Mouse (Mus musculus): Measurements from ENCODE around the gene Olfr52. TPM values are rescaled to one million over a fixed set of nuclear protein-coding genes. Genes with fewer than 3 reads are reported as not detected.
"Not testable (repeated sequence)": the region's sequence is repeated elsewhere in the genome, so short reads cannot be mapped to it uniquely, and the experiment has no call there.

Gene Olfr52
- polyA plus RNA-seq (2014; fragmentation: Nextera tagmentation; extraction: Ambion mirVana) = not detected in 2 replicates

- ATAC-seq (ENCODE audit: insufficient read depth, low FRiP score, low TSS enrichment) (no peak), DNase-seq (ENCODE audit: low spot score) (no peak)
- no peak within 1 kb of the TSS for H3K4me2 ChIP-seq (ENCODE audit: low read depth)
- H3K9me3 ChIP-seq (ENCODE audit: control insufficient read depth, low read length) = no peaks in the 10 kb centered on the region
- no peaks in the 10 kb centered on the region for H3K36me3 ChIP-seq (ENCODE audit: control insufficient read depth, insufficient read depth, low read length)
- no peak within 1 kb of the TSS for H3K9ac ChIP-seq (ENCODE audit: low read length)
- no peaks in the 10 kb centered on the region for H3K4me1 ChIP-seq (ENCODE audit: control insufficient read depth, insufficient read depth, low read length)
- H3K27me3 ChIP-seq (ENCODE audit: control insufficient read depth, insufficient read depth, low read length) = no peaks in the 10 kb centered on the region
- no peak within 1 kb of the TSS for H3K4me3 ChIP-seq (ENCODE audit: low read depth, low read length)
- H3K27ac ChIP-seq (ENCODE audit: low read depth, low read length) = no peak within 1 kb of the TSS
Observed at GRCm38 (mm10) chr2:86185583-86185982, at the start of gene Olfr52. TSS of gene Olfr52 (minus strand) at chr2:86185683.

- H3K9me3 ChIP-seq (ENCODE audit: control insufficient read depth, low read length) = no peaks in the 10 kb centered on the region
- H3K27me3 ChIP-seq (ENCODE audit: control insufficient read depth, insufficient read depth, low read length) = no peaks in the 10 kb centered on the region
- 93% methylated on average over 1 of the region's 1 CpGs for WGBS
- no peak within 1 kb of the TSS for H3K27ac ChIP-seq (ENCODE audit: low read depth, low read length)
- H3K4me2 ChIP-seq (ENCODE audit: low read depth) = no peak within 1 kb of the TSS
- ATAC-seq (ENCODE audit: insufficient read depth, low FRiP score, low TSS enrichment) (no peak), DNase-seq (ENCODE audit: low spot score) (no peak)
- no peaks in the 10 kb centered on the region for H3K4me1 ChIP-seq (ENCODE audit: control insufficient read depth, insufficient read depth, low read length)
- H3K9ac ChIP-seq (ENCODE audit: low read length) = no peak within 1 kb of the TSS
- H3K36me3 ChIP-seq (ENCODE audit: control insufficient read depth, insufficient read depth, low read length) = no peaks in the 10 kb centered on the region
- no peak within 1 kb of the TSS for H3K4me3 ChIP-seq (ENCODE audit: low read depth, low read length)
Observed at GRCm38 (mm10) chr2:86231301-86231700, 45.8 kb upstream of the Olfr52 start, which contains the start of gene Olfr1047. TSS of gene Olfr1047 (minus strand) at chr2:86231401.

DNA sequence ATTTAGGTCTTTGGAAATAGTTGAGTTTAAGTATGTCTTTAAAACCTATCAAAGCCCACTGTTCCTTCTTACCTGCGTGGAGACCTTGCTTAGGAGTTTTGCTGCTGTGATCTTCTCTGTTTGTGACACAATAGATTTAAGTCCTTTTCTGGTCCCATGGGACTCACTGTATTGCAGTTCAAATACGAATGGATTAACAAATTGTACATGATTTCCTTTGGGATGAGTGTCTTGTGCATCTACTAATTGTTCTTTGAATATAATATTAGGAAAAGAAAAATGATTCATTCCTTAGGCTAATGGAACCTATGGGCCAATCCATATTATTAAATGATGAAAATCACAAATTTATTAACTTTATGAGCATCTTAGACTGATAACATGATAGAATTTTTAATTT lies 33.7 kb upstream of the Olfr52 start, which contains the start of gene Olfr1046:
Gene Olfr1046 (minus strand): TSS at position 101 of the 400 bp plus-strand sequence.
- WGBS = 76% methylated on average over 2 of the region's 2 CpGs
- no peak within 1 kb of the TSS for H3K4me3 ChIP-seq (ENCODE audit: low read depth, low read length)

GRCm38 (mm10) chr2:86202909-86203308 lies 17.4 kb upstream of the Olfr52 start, which contains the start of gene Olfr1045:
TSS of gene Olfr1045 (minus strand) at chr2:86203009.
- Histone ChIP-seq H3K9ac (ENCODE audit: low read length) (no peak within 1 kb of the TSS), H3K4me1 (ENCODE audit: control insufficient read depth, insufficient read depth, low read length) (no peaks in the 10 kb centered on the region), H3K9me3 (ENCODE audit: control insufficient read depth, low read length) (no peaks in the 10 kb centered on the region), H3K36me3 (ENCODE audit: control insufficient read depth, insufficient read depth, low read length) (no peaks in the 10 kb centered on the region), H3K4me3 (ENCODE audit: low read depth, low read length) (no peak within 1 kb of the TSS), H3K27me3 (ENCODE audit: control insufficient read depth, insufficient read depth, low read length) (no peaks in the 10 kb centered on the region), H3K27ac (ENCODE audit: low read depth, low read length) (no peak within 1 kb of the TSS), H3K4me2 (ENCODE audit: low read depth) (no peak within 1 kb of the TSS)
- ATAC-seq (ENCODE audit: insufficient read depth, low FRiP score, low TSS enrichment) (no peak), DNase-seq (ENCODE audit: low spot score) (no peak)

More for the DNA sequence above, 33.7 kb upstream of the Olfr52 start, which contains the start of gene Olfr1046:
- Histone ChIP-seq H3K27ac (ENCODE audit: low read depth, low read length) (no peak within 1 kb of the TSS), H3K9ac (ENCODE audit: low read length) (no peak within 1 kb of the TSS), H3K4me2 (ENCODE audit: low read depth) (no peak within 1 kb of the TSS), H3K9me3 (ENCODE audit: control insufficient read depth, low read length) (no peaks in the 10 kb centered on the region), H3K27me3 (ENCODE audit: control insufficient read depth, insufficient read depth, low read length) (no peaks in the 10 kb centered on the region), H3K4me1 (ENCODE audit: control insufficient read depth, insufficient read depth, low read length) (no peaks in the 10 kb centered on the region), H3K36me3 (ENCODE audit: control insufficient read depth, insufficient read depth, low read length) (no peaks in the 10 kb centered on the region)
- no peak for ATAC-seq (ENCODE audit: insufficient read depth, low FRiP score, low TSS enrichment)
- DNase-seq (ENCODE audit: low spot score) = no peak

GRCm38 (mm10) chr2:86195863-86196262 lies 10.4 kb upstream of the Olfr52 start:
- WGBS = 57% methylated on average over 1 of the region's 1 CpGs
- Histone ChIP-seq H3K9ac (ENCODE audit: low read length) (no peak overlapping the region), H3K36me3 (ENCODE audit: control insufficient read depth, insufficient read depth, low read length) (no peaks in the 10 kb centered on the region), H3K27me3 (ENCODE audit: control insufficient read depth, insufficient read depth, low read length) (no peaks in the 10 kb centered on the region), H3K4me2 (ENCODE audit: low read depth) (no peak overlapping the region), H3K9me3 (ENCODE audit: control insufficient read depth, low read length) (no peaks in the 10 kb centered on the region), H3K27ac (ENCODE audit: low read depth, low read length) (no peak overlapping the region), H3K4me1 (ENCODE audit: control insufficient read depth, insufficient read depth, low read length) (no peaks in the 10 kb centered on the region), H3K4me3 (ENCODE audit: low read depth, low read length) (no peak overlapping the region)
- DNase-seq (ENCODE audit: low spot score) (no peak), ATAC-seq (ENCODE audit: insufficient read depth, low FRiP score, low TSS enrichment) (no peak)

- Histone ChIP-seq H3K4me2 (ENCODE audit: low read depth) (no peak overlapping the region), H3K27ac (ENCODE audit: low read depth, low read length) (no peak overlapping the region), H3K9me3 (ENCODE audit: control insufficient read depth, low read length) (no peaks in the 10 kb centered on the region), H3K36me3 (ENCODE audit: control insufficient read depth, insufficient read depth, low read length) (no peaks in the 10 kb centered on the region), H3K27me3 (ENCODE audit: control insufficient read depth, insufficient read depth, low read length) (no peaks in the 10 kb centered on the region), H3K4me3 (ENCODE audit: low read depth, low read length) (no peak overlapping the region), H3K9ac (ENCODE audit: low read length) (no peak overlapping the region), H3K4me1 (ENCODE audit: control insufficient read depth, insufficient read depth, low read length) (no peaks in the 10 kb centered on the region)
- no peak for ATAC-seq (ENCODE audit: insufficient read depth, low FRiP score, low TSS enrichment)
- no peak for DNase-seq (ENCODE audit: low spot score)
- WGBS = 92% methylated on average over 3 of the region's 3 CpGs
Observed at GRCm38 (mm10) chr2:86179950-86180349, 5.5 kb downstream of the Olfr52 start.

- ATAC-seq (ENCODE audit: insufficient read depth, low FRiP score, low TSS enrichment) = no peak
- DNase-seq (ENCODE audit: low spot score) = no peak
- H3K9me3 ChIP-seq (ENCODE audit: control insufficient read depth, low read length) = no peaks in the 10 kb centered on the region
Observed at GRCm38 (mm10) chr2:86177720-86178119, 7.8 kb downstream of the Olfr52 start, which contains the start of gene Olfr1044. TSS of gene Olfr1044 (minus strand) at chr2:86177820.

DNA sequence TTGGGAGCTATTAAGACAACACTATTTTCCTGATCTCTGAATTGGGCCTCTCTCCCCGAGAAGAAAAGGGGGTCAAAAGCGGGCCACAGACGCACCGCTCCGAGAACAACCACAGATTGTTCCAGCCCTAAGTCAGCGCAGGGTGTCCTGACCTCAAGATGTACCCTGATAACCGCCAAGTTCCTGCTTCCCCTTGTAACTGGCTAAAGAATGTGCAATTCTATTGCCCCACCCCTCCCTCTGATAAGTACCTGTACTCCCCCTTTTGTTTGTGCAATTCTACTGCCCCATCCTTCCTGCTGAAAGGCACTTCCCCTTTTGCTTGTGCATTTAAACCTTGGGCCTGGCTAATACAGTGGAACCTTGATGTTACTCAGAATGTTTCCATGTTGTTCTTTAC lies 10.1 kb downstream of the Olfr52 start:
- WGBS = 86% methylated on average over 7 of the region's 7 CpGs
- not testable (repeated sequence) for H3K9ac ChIP-seq (ENCODE audit: low read length); H3K27me3 ChIP-seq (ENCODE audit: control insufficient read depth, insufficient read depth, low read length); DNase-seq (ENCODE audit: low spot score); H3K4me3 ChIP-seq (ENCODE audit: low read depth, low read length); H3K4me2 ChIP-seq (ENCODE audit: low read depth); ATAC-seq (ENCODE audit: insufficient read depth, low FRiP score, low TSS enrichment); H3K9me3 ChIP-seq (ENCODE audit: control insufficient read depth, low read length); H3K36me3 ChIP-seq (ENCODE audit: control insufficient read depth, insufficient read depth, low read length); H3K27ac ChIP-seq (ENCODE audit: low read depth, low read length); H3K4me1 ChIP-seq (ENCODE audit: control insufficient read depth, insufficient read depth, low read length)

More at GRCm38 (mm10) chr2:86177720-86178119, 7.8 kb downstream of the Olfr52 start, which contains the start of gene Olfr1044:
- Histone ChIP-seq H3K4me3 (ENCODE audit: low read depth, low read length) (no peak within 1 kb of the TSS), H3K27ac (ENCODE audit: low read depth, low read length) (no peak within 1 kb of the TSS), H3K4me1 (ENCODE audit: control insufficient read depth, insufficient read depth, low read length) (no peaks in the 10 kb centered on the region), H3K36me3 (ENCODE audit: control insufficient read depth, insufficient read depth, low read length) (no peaks in the 10 kb centered on the region), H3K4me2 (ENCODE audit: low read depth) (no peak within 1 kb of the TSS), H3K27me3 (ENCODE audit: control insufficient read depth, insufficient read depth, low read length) (no peaks in the 10 kb centered on the region), H3K9ac (ENCODE audit: low read length) (no peak within 1 kb of the TSS)

GRCm38 (mm10) chr2:86167422-86167821 lies 18.1 kb downstream of the Olfr52 start, which contains the start of gene Olfr1043:
TSS of gene Olfr1043 (minus strand) at chr2:86167522.
- Histone ChIP-seq H3K27me3 (ENCODE audit: control insufficient read depth, insufficient read depth, low read length) (no peaks in the 10 kb centered on the region), H3K4me1 (ENCODE audit: control insufficient read depth, insufficient read depth, low read length) (no peaks in the 10 kb centered on the region), H3K9me3 (ENCODE audit: control insufficient read depth, low read length) (no peaks in the 10 kb centered on the region), H3K4me2 (ENCODE audit: low read depth) (no peak within 1 kb of the TSS), H3K9ac (ENCODE audit: low read length) (no peak within 1 kb of the TSS), H3K36me3 (ENCODE audit: control insufficient read depth, insufficient read depth, low read length) (no peaks in the 10 kb centered on the region), H3K27ac (ENCODE audit: low read depth, low read length) (no peak within 1 kb of the TSS), H3K4me3 (ENCODE audit: low read depth, low read length) (no peak within 1 kb of the TSS)
- 94% methylated on average over 2 of the region's 2 CpGs for WGBS
- DNase-seq (ENCODE audit: low spot score) (no peak), ATAC-seq (ENCODE audit: insufficient read depth, low FRiP score, low TSS enrichment) (no peak)
